Mouse (Mus musculus) frontal cortex, postnatal 14 days (tissue): ENCODE data around the gene Fam107b.
A peak's percentile ranks its signal among the peaks of the same experiment; 100 is the strongest.

Experiments
- DNase-seq, 2 experiments: peaks; one replicate each; pipeline ENCODE4 v3.0.0; 2022; ENCODE audit warnings: low spot score in 2 of 2

The Fam107b gene

DNA sequence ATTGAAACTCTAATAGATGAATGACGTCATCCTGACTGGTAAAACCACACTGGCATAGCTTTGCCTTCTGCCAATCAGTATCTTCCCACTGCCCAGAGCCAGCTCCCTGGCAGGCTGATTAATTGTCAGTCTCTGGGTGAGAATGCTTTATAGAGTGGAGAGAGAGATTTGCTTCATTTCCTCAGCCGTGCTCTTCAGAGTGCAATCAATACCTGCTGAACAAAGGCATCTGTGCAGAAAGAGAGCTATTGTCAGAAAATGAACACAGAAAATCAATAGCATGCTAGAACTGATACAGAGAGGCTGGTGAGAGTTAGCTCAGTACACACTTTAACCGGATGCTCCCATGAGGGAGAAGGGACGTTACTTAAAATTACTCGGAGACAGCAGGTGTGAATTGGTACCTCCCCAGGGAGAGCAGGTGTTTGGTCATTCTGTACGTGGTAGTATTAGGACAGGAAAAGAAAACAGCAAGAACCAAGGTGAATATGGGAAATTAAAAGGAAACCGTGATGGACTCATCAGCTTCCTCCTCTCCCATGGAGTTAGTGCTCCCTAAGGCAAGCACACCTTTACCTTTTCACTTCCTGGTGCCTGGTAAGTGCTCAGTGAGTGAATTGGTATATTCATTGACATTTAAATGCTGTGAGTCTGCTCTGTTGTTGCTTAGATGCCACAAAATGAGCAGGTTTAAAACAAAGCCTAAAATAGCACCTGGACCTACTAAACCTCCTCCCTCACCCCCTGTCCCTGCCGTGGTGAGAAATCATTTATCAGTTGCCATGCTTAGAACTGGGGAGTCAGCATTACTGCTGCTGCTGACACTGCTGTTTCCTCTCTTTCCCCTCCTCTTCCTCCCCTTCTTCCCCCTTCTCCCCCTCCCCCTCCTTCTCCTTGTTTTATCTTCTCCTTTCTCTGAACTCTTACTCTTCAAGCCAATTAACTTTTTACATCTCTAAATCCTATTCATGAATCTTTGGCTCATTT is 38.9 kb downstream of the Fam107b start:
- no peak for DNase-seq

DNA sequence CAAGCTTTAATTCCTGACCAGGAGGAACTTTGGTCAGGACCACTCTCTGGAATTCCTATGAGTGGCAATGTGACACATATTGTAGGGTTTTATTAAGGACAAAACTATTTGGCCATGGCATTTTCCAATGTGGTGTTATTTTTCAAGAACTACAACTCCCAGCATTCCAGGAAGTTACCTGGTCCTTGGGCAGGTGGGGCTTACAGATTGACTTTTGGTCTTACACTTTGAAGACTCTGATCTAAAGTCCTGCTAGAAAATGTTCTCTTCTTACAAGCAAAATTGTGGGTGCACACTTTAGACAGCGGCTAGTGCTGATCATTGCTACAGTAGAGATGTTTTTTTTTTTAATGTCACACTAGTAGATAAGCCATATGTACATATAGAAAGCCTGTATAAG is 48.2 kb downstream of the Fam107b start:
- no peak for DNase-seq

DNA sequence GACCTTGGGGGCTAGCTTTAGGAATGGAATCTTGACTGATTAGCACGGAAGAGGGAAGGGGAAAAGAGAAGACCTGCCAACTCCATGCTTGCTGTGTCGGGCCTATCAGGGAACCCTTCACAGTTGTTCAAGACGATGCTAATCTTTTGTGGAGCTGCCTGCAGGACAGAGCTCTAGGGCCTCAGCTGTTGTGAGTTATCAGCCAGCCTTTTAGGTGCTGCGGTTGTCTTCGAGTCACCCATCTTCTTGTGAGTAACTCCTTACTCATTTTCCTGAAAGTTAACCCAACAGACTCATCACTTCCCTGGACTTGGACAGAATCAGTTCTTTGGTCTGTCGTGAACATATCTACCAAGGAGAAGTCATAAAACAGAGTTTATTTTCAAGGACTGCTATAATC is 51.3 kb downstream of the Fam107b start:
- DNase-seq: no peak

DNA sequence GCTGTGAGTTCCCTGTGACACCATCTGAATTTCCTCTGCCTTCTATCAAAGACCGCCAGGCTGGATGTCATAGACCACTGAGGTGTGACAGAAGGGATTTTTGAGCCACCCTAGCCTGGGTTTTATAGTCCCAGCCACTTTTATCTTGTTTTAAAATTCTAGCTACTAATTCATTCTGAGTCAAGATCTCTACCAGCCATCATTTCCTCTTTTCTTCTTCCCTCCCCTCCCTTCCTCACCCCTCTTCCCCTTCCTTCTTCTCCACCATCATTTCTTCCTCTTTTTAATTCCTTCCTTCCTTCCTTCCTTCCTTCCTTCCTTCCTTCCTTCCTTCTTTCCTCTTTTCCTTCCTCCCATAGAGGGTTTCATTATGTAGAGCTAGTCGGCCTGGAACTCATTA is 51.9 kb downstream of the Fam107b start:
- no peak for DNase-seq

DNA sequence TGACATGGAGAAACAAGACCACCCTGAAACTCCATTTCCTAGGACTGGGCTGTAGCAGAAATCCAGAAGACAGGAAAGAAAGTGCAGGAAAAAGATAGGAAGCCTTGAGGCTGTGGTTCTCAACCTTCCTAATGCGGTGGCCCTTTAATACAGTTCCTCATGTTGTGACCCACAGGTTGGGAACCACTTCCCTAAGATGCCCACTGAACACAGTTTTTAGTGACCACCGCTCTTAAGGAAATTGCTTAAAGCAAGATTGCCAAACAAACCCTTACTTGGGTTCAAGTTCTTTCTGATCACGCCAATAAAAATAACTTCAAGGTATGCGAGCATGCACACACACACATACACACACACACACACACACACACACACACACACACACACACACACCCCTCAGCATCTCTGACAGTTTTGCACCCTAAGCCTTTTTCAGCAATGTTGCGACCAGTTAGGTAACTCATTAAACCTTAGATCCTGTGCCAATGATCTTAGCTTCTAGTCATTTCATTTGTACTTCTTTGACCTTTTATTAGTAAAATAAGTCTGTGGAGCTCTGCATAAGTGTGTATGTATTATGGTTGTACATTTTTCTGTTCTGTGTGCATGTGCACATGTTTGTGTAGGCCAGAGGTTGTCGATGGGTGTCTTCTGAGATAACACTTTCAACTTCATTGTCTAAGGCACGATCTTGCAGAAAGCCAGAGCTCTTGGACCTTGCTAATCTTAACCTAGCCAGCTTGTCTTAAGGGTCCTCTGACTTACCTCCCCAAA is 53.1 kb downstream of the Fam107b start:
- no peak for DNase-seq

DNA sequence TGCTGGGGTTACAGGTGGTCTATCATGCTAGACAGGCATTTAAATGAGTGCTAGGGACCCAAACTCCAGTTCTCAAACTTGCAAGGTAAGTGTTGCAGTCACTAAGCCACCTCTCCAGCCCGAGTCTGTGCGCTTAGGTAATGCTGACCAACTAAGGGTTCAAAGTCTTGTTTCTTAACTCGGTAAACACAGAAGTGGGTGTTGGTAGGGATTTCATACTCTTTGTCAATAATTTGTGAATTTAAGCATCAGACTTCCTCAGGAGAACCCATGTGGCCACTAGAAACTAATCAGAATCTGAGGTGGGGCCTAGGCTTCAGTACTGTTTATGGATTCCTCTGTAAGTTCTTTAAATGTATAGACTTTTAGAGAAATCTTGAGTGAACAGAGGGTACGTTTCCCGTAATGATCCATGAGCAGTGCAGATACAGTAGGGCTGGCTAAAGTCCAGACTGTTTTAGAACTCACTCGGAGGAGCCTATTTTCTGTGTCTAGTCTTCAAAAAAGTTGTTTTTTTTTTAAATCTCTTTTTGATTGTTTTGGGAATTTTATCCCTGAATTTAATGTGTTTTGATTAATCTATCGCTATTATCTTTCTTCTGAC is 53.8 kb downstream of the Fam107b start:
- DNase-seq: no peak

DNA sequence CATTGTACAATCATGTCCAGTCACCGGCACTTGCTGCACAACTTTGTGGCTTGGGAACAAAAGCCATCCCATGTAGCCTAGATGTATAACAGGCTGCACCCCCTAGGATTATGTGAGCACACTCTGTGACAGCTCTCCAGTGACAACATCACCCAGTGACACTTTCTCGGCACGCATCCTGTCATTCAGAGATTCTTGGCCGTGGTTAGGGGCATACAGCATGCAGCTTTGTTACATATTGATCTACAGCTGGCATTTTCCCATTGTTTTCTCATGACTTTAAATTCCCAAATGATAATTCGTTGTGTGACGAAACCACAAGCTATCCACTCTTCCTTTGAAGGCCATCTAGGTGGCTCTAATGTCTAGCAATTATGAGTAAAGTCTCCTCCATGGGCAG is 58.8 kb downstream of the Fam107b start:
- no peak for DNase-seq

DNA sequence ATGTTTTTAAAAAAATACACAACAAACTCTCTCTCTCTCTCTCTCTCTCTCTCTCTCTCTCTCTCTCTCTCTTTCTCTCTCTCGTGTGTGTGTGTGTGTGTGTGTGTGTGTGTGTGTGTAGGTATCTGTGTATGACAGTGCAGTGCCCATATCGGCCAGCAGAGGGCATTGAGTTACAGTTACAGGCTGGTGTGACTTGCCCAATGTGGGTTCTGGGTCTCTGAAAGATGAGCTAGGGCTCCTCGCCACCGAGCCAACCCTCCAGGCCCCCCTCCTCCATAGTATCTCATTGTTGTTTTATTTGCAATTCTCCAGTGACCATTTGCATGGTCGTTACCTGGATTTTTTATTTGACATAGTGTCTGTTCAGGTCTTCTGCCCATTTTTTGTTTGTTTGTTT is 59.5 kb downstream of the Fam107b start:
- DNase-seq: no peak

DNA sequence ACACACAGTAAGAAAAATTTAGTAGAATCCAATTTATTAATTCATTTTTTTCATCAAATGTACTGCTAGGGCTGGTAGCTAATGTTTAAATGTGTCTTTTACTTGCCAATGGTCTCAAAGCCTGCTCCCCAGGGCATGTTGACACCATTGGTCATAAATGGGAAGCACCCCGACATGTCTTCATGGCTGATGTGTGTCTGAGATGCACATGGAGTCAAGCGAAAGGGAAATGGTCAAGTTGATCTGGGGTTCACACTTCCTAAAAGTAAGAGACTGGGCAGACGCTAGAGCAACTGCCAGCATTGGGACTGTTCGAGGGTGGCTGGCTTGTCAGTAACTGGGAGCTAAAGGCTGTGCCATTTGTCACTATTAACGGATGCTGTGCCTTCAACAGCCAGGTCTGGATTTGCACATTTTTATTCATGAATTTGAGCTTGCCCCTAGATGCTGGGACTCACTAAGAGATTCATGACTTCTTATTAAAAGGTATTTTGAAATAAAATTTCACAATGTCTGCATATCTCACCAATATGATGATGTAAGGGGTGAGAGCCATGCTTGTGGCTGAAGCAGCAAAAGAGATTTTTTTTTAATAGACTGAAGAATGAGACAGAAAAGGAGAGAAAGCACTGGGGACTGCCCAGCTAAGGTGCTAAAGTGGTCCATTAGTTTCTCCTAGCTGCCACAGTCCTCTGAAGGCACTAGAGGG is 60.6 kb downstream of the Fam107b start:
- no peak for DNase-seq

DNA sequence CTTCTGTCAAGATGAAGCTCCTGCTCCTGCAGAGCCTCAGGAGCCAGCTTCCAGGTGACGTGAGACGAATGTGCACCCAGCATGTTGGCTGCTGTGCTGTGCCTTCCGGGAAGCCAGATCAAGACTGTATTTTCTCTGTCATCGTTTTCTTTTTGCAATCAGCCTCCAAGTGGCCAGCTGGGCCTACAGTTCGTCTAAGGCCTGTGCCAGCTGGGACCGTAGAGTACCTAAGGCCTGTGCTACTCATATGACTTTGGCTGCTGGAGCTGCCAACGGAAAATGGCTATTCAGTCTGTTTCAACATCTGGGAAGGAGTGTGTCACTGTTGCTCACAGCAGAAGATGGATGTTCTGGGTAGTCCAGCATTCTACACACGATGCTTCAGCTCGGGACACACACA is 62.8 kb downstream of the Fam107b start:
- no peak for DNase-seq

DNA sequence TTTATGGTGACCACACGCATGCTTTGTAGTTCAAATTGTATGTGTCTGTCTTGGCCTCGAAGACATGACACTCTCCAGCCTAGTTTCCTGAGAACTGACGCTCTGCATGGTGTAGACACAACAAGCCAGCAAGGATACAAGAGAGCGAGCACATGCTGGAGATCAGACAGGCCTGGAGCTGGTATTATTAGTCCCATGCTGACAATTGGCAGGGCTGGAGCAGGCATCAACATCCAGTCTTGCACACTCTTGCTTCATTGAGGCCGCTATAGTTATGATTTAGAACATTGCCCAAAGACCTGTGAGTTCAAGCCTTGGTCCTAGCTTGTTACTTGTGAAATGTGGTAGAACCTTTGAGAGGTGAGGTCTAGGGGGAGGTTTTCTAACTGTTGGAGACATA is 66.5 kb downstream of the Fam107b start:
- no peak for DNase-seq

DNA sequence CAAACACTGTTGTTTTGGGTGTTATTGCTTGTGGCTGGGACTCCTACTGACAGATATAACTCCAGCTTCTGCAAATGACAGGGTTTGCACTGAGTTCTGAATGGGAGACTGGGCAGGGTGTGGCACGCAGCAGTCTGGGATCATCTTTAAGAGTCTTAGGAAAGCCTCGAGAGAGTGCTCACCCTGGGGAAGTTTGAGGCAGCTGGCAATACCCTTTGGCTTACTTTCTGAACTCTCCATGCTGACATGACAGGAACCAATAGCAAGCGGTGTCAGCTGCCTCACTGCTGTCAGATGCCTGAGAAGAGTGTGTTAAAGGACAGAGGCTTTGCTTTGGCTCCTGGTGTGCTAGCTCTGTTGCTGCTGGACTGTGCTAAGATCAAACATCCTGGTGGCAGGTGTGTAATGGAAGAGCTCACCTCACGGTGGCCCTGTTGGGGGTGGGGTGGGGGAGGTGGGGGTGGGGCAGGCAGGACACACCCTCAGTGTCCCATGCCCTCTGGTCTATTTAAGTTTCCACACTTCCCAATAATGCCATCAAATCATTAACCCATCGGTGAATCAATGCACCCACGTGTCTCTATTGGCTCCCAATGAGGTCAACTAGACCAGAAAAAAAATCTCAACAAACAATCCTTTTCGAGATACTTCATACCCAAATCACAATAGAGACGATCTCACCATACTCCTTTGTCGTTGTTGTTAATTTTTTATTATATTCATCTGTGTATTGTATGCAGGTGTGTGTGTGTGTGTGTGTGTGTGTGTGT is 70.9 kb downstream of the Fam107b start:
- no peak for DNase-seq

DNA sequence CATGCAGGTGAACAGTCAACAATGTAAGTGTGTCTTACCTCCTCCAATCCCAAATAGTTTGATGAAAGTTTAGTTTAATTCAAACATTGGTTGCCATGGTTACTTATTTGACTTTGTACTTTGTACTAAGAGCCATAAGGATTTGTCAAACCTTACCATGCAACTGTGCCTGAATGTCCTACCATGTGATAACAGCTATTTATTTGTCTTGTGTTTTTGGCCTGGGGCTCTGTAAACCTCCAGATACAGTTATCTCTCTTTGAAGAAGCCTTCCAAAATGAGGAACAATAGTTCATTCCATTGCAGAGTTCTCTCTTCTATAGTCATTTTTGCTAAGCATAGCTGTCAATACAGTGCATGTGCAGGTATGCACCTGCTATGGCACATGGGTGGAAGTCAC is 72.7 kb downstream of the Fam107b start:
- DNase-seq: no peak

DNA sequence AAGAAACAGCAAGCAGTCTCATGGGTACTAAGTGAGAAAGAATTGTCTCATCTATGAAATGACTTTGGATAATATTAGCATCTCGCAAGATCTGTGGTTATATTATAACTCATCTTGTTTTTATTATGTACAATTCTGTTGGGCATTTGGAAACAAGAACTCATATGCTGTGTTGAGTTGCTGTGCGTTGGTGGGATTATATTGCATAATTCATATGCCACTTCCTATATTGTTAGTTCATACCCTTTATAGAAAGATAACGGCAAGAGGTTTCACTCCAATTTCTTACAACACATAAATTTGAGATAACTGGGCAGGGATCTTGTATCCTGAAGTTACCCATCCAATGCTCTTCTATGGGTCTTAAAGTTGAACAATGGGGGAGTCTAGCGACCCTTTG is 75.5 kb downstream of the Fam107b start:
- no peak for DNase-seq

DNA sequence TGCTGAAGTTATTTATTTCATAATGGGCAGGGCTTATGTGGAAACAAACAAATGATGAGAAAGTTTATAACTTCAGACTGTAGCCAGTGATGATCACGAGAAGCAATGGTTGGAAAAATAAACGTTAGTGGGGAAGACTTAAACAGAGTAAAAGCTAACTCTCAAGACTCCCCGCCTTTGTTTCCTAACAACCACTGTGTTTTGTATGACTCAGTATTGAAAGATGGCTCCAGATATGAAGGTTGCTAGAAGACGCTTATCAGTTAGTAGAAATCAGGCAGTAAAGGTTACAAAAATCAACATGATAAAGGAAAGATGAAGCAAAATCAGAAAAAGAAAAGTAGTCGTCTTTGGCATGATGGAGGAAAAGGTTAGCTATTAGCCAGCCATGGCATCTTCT is 78.9 kb downstream of the Fam107b start:
- no peak for DNase-seq

DNA sequence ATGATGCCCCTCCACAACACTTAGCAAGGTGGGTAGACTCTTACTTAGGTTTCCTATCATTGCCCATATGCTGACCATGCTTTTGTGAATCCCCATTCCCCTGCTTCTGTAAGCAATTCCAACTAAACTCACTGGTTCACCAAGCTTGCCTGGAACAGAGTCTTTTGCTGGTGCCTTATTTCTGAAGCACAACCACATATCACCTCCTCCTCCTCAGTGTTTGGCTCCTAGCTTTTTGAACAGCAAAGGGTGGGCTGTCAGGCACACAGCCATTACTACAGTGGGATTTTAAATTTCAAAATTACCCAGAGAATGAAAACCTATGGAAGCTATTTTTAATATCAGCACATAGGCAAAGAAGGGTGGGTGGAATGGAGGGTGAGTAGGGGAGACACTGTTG is 84.3 kb downstream of the Fam107b start:
- no peak for DNase-seq

DNA sequence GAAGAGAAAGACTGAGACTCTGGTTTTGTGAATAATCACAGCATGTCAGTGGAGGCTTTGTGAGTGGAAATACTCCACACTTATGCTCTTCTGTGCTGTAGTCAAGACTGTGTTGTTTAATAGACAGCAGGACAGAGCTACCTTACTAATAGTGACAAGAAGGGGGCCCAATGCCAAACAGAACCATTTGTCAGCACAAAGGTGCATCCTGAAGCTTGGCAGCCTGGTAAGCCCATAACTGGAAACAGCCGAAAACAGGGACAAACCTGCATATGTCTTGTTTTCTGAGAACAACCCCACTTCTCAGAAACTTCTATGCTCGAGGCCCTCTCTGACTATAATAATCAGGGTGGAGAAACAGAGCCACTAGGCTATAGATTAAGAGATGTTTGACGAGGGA is 85.8 kb downstream of the Fam107b start:
- DNase-seq: no peak

DNA sequence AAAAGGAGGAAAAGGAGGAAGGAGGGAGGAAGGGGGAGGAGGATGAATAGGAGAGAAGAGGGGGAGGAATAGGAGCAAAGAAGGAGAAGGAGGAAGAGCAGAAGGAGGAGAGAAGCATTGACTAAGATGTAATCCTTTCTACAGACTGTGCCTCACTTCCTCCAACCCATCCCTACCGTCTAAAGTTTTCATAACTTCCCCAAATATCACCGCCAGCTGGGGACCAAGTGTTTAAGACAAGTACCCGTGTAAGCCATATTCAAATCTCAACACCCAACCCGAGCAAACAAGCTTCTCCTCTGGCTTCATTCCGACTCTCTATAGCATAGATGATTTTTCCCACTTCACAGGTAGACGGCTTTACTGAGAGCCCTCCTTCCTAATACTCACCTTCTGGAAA is 86.5 kb downstream of the Fam107b start:
- no peak for DNase-seq

DNA sequence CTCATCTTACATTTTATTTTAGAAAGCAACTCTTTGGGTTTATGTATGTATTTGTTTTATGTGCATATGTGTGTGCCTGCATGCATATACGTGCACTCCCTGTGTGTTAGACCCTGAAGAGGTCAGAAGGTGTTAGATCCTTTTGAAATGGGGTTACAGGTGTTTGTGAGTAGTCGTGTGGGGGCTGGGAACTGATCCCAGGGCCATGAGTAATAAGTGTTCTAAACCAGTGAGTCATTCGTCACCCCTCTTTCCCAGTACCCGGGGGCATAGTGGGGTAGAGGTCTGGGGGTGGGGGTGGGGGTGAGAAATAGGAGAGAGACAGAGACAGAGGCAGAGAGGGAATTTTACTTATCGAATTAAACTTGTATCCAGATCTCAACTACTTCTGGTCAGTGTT is 87.1 kb downstream of the Fam107b start:
- DNase-seq: no peak

DNA sequence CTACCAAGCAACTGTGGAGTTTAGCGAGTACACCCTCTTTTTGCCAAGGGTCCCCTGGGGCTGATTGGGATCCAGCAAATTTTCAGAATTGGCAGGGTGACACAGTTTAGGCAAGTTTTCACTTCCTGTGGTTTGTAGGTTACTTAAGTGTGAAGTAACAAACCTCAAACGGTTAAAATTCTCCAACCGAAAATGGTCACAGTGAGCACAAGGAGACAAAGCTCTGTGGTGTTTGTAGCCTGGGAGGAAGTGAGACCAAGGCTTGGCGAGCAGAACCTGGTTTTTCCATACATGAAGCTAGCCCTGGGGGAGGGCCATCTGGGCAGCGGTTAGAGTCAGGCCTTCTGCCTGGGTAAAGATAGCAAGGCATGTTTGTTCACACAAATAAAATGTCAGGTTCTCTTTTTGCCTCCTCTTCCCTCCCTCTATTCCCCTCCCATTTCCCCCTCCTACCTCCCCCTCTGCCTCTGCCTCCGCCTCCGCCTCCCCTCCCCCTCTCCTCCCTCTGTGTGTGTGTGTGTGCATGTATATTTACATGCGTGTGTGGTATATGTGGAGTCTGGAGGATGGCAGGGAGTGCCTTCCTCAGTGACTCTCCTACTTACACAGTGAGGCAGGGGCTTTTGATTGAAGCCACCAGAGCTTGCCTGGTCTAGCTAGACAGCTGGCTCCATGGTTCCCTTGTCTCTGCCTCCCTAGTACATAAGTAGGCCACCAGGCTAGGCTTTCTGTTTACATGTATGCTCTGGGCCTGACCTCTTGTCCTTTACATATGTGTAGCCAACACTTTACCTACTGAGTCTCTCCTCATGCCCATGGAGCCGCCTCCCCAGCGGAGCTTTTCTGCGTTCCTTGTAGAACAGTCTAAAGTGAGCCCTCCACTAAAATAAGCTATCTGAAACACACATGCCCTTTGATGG is 87.8 kb downstream of the Fam107b start:
- DNase-seq: peak in 1 of 2 experiments; percentile 14
